Mouse (Mus musculus): Measurements from ENCODE around the gene Isg15.
"Not testable (repeated sequence)": the region's sequence is repeated elsewhere in the genome, so short reads cannot be mapped to it uniquely, and the experiment has no call there.

Isg15 gene

GRCm38 (mm10) chr4:156150887-156151286 is 49.7 kb downstream of the Isg15 start:
- DNase-seq, result not testable (repeated sequence)
